Mouse (Mus musculus): ENCODE results near the gene Kank2.

The Kank2 gene

DNA sequence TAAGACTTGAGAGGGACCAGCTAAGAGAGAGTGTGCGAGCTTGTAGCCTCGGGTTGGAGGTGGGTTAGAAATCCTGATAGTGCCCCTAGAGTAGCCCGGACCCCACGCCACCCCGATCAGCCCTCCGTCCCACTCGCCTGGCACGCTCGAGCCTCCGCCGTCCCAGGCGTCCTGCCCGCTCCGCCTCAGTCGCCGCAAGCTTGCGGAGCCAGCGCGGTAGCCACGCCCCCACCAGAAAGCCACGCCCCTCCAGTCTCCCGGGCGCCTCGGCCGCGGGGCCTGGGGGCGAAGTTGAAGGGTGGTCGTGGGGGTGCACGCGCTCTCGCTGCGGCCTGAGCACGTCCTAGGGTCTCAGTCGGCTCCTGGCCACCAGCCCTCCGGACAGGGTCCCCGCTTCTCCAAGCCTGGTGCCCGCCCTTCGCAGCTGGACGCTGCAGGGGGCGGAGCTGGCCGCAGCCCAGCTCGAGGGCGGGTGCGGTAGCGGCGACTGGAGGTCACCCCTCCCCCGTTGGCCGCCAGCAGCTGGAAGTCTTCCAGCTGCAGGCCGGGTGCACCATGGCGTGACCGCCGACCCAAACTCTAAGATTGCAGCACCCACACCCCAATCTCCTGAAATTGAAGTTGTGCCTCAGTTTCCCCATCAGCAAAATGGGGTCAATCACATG is at the start of gene Kank2:
Gene Kank2, minus strand, starts transcription at position 400 of the 665 bp plus-strand sequence.
- peak; percentile 40 to 67 for DNase-seq (ENCODE audit: low spot score in 2 of 2)

DNA sequence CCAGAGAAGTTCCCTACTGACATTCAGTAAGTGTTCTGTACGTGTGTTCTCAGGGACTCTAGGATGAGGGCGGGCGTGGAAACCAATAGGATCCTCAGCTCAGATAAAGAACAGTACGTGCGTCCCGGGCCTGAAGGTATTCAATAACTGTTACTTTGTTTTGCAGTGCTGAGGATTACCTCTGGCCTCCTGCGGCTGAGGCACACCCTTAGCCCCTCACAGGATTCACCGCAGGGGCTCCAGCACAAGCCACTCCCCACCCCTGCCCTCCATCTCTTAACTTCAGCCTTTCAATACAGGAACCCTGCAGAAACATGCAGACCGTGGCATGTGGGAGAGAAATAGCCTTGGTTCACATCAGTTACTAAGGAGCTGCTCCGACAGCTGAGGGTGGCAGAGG is 49.4 kb upstream of the Kank2 start:
- DNase-seq (ENCODE audit: low spot score in 2 of 2), result no peak

GRCm38 (mm10) chr9:21847425-21847824 is 48.9 kb upstream of the Kank2 start:
- no peak for DNase-seq (ENCODE audit: low spot score in 2 of 2)

- DNase-seq (ENCODE audit: low spot score in 2 of 2), result no peak
Observed at GRCm38 (mm10) chr9:21846755-21847341, 48.3 kb upstream of the Kank2 start.

DNA sequence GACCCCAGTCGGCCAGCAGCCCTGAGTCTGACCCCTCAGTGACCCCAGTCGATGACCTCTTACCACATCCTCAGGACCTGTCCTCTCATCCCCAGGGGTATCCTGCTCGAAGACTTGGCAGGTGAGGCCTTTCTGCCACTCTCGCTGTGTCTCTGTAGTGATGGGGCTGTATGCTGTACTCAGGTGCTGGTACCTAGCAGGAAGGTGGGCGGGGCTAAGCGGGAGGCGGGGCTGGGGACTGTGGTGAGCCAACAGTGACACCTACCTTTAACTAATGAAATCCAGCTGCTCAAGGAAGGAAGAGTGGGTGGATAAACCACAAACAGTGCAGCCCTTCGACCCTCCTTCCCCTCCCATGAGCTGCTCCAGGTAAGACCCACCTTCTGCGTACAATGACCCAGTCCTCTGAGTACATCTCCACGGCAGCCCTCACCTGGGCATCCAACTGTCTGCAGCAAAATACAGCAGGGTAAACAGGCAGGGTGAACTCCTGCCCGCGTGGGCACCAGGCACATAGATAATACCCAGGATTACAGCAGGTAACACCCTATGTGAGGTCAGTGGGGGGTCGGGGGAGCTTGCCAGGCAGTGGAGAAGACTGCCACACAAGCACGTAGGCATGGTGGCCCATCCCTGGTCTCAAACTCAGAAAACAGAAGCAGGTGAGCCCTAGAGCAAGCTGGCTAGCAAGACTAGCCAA is 47.0 kb upstream of the Kank2 start:
- DNase-seq (ENCODE audit: low spot score in 2 of 2), result no peak

DNA sequence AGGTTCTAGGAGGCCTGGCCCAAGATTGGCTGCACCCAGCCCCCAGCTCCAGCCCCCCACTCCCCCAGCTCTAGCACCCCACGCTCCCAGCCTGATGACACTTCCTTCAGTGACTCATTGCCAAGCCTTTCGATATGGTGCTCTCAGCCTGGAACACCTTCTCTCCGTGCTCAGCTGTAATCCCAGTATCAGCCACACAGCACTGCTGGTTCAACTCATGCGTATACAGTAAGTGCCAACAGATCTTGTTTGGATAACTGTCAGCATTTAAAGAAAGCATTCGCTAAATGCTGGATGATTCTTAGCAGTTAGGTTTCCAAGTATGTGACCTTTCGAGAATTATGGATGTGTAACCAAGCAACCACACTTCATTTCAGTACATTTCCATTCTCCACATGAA is 44.5 kb upstream of the Kank2 start:
- DNase-seq (ENCODE audit: low spot score in 2 of 2), result peak; percentile 40 to 53

DNA sequence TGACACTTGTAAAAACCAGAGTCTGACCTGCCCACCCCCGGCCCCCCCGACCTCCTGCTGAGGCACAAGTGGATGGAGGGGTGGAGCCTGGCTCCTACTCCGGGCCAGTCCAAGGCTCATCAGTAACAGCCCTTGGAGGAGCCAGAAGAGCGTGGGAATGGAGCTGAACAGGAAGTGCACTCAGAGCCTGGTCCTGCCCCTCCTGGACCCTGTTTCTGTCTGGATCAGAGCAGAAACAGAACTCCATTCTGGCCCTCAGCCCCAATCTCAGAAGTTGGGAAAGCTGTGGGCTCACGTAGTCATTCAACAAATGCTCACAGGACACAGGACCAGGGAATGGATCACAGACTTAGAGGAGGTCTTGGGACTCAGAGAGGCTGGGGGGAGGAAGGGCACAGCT is 43.8 kb upstream of the Kank2 start:
- no peak for DNase-seq (ENCODE audit: low spot score in 2 of 2)

DNA sequence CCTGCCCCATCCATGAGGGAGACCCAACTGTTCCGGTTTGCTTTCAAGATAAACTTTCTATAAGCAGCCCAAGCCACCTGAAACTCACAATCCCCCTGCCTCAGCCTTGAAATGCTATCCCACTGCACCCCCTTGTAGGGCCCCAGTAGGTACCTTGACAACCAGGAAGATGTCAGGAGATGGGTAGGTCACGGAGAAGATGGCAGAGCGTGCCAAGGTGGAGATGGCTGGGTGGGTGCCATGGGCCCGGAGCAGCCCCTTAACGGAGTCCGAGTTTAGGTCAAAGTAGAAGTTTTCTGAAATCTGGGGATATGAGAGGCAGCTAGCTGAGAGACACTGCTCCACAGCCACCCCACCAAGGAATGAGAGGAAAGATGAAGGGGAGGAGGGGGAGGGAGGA is 42.8 kb upstream of the Kank2 start:
- no peak for DNase-seq (ENCODE audit: low spot score in 2 of 2)

GRCm38 (mm10) chr9:21840115-21840787 is 41.7 kb upstream of the Kank2 start:
- DNase-seq (ENCODE audit: low spot score in 2 of 2), result peak; percentile 50 to 56

GRCm38 (mm10) chr9:21837690-21838089 is 39.1 kb upstream of the Kank2 start:
- no peak for DNase-seq (ENCODE audit: low spot score in 2 of 2)

- no peak for DNase-seq (ENCODE audit: low spot score in 2 of 2)
Observed at GRCm38 (mm10) chr9:21835258-21835912, 36.8 kb upstream of the Kank2 start, which contains the start of gene Angptl8. Gene Angptl8, plus strand, starts transcription at chr9:21835510.

- no peak for DNase-seq (ENCODE audit: low spot score in 2 of 2)
Observed at GRCm38 (mm10) chr9:21831558-21832240, 33.2 kb upstream of the Kank2 start.

- DNase-seq (ENCODE audit: low spot score in 2 of 2), result no peak
Observed at GRCm38 (mm10) chr9:21830936-21831335, 32.4 kb upstream of the Kank2 start.

DNA sequence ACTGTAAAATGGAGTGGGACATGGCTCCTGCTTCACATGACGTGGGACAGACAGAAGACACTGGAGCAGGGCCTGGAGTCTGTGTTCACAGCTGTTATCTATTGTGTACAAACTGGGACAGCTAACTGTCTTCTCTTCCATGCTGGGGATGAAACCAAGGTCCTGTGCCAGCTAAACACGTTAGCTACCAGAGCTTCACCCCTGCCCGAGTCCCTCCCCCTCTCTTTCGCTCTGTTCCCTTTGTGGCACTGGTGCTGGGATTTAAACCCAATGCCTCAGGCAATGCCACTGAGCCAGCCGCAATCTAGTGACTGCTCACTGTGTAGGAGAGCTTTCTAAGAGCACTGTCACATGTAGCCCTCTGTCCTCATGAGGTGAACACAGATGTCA is 31.9 kb upstream of the Kank2 start:
- no peak for DNase-seq (ENCODE audit: low spot score in 2 of 2)

GRCm38 (mm10) chr9:21829834-21830460 is 31.4 kb upstream of the Kank2 start:
- DNase-seq (ENCODE audit: low spot score in 2 of 2), result no peak

DNA sequence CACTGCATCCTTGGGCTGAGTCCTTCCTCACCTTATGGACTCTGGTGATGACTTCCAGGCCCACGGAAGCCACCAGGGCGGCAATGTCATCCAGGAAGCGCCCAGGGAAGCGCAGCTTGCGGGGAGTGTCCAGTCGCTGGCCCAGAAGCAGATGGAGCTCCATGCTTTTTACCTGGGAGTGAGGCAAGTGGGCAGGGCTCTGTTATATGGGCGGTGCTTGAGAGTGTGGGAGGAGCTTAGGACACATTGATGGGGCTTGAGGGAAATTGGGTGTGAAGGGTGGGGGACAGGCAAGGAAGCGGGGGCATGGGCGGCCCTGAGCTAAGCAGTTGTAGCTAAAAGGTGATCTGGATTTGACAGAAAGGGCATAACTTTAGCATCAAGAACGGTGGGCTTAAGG is 25.8 kb upstream of the Kank2 start:
- DNase-seq (ENCODE audit: low spot score in 2 of 2), result no peak

DNA sequence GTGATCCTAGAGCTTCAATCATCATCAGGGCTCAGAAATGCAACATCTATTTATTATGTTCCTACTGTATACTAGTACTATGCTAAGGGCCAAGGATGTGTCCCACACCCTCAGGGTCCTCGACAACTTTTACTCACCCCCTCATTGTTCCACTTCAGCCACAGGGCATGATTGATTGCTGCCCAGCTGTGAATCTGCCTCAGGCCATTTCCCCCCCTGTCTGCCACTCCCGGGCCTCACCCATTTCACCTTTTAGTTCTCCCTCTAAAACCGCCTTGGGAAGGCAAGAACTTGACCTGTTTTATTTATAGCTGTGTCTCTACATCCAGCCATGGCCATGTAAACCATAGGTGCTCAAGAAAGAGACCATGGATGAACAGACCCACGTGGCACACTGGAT is 25.4 kb upstream of the Kank2 start:
- DNase-seq (ENCODE audit: low spot score in 2 of 2), result no peak

DNA sequence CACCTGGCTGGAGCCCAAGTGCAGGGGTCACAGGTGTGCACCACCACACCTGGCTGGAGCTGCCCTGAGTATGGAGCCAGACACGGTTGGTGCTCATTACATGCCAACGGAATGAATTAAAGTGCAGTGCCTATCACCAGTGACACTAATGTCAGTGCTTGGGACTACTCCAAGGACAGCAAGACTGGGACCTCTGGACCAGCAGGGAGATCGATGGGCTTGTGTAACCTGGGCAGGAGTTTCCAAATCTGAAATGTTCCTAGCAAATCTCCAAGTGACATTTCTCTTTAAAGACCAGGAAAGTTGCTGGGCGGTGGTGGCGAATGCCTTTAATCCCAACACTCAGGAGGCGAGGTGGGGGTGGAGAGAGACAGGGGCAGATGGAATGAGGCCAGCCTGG is 24.1 kb upstream of the Kank2 start:
- no peak for DNase-seq (ENCODE audit: low spot score in 2 of 2)

DNA sequence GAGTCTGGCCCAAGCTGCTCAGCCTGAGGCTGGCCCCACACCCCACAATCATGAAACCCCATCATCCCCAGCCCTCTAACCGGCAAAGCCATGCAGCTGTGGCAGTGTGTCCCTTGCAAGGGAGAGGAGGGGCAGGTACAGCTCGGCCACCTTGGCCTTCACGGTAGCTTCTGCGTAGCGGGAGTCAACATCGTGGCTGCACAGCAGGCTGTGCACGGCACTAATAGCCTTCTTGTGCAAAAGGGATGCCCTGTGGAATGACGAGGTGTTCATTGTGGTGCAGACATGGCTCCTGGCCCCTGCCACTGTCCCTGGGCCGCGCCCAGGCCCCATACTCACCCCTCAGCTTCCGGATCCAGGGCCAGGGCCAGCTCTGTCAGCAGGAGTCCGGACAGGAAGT is 21.6 kb upstream of the Kank2 start:
- DNase-seq (ENCODE audit: low spot score in 2 of 2), result no peak

DNA sequence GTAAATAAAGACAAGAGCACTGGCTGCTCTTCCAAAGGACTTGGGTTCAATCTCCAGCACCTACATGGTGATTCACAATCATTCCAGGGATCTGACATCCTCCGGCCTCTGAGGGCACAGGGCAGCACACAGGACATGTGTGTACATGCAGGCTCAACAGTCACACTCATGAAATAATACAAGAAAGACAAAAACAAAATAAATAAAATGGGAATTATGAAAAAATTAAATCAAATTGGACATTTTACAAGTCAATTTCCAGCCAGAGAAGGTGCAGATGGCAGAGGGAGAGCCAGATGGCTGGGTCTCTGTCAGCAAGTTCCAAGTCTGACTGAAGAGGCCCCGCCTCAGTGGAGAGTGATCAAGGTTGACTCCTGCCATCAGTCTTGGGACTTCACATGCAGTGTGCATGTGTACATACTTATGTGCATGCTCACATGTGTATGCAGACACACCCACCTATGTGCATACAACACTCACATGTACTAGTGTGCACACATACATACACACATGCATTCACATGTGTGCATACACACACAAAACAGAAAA is 20.7 kb upstream of the Kank2 start:
- DNase-seq (ENCODE audit: low spot score in 2 of 2), result no peak

GRCm38 (mm10) chr9:21818561-21818960 is 20.0 kb upstream of the Kank2 start:
- no peak for DNase-seq (ENCODE audit: low spot score in 2 of 2)

Data from right cerebral cortex, adult 2 months (tissue).